Mouse (Mus musculus): ENCODE data around the gene A530032D15Rik. TPM values are rescaled to one million over a fixed set of nuclear protein-coding genes. Genes with fewer than 3 reads are reported as not detected.
"Not testable (repeated sequence)": the region's sequence is repeated elsewhere in the genome, so short reads cannot be mapped to it uniquely, and the experiment has no call there.

The A530032D15Rik gene
- 100 to 1,000 TPM in 15 of 26 experiments, 10 to 100 TPM in 11; 33.2 to 370 (median 218) TPM for total RNA-seq (2018; cell fraction: chromatin; rRNA removed)
- total RNA-seq (2018; cell fraction: cytosol; rRNA removed): 10 to 100 TPM in 14 of 26 experiments, 1 to 10 TPM in 12; 2.0 to 33.4 (median 13.4) TPM
- 100 to 1,000 TPM in 12 of 26 experiments, 10 to 100 TPM in 14; 14.4 to 346 (median 99.7) TPM for total RNA-seq (2018; cell fraction: nucleus; rRNA removed)
- polyA plus RNA-seq (2018): 2.3 to 8.6 TPM (median 4.1 TPM) in 3 replicates

GRCm38 (mm10) chr1:85109753-85110152 lies at the start of gene A530032D15Rik:
Gene A530032D15Rik (minus strand): TSS chr1:85109853.
- not testable (repeated sequence) for H3K36me3 ChIP-seq (ENCODE audit: inconsistent target); H3K27ac ChIP-seq; H3K4me3 ChIP-seq (ENCODE audit: inconsistent target); H3K79me2 ChIP-seq (ENCODE audit: inconsistent target)
- no CpG with 5 or more reads among the region's 7 CpGs for WGBS (ENCODE audit: missing documents)

- H3K79me2 ChIP-seq (ENCODE audit: inconsistent target); H3K27ac ChIP-seq; H3K4me3 ChIP-seq (ENCODE audit: inconsistent target); H3K36me3 ChIP-seq (ENCODE audit: inconsistent target): not testable (repeated sequence)
- WGBS (ENCODE audit: missing documents): 74% methylated on average over 4 of the region's 5 CpGs
These were observed 45.5 kb upstream of the A530032D15Rik start for GRCm38 (mm10) chr1:85155151-85155550.

- WGBS (ENCODE audit: missing documents): 96% methylated on average over 9 of the region's 22 CpGs
- H3K27ac ChIP-seq; H3K79me2 ChIP-seq (ENCODE audit: inconsistent target); H3K36me3 ChIP-seq (ENCODE audit: inconsistent target); H3K4me3 ChIP-seq (ENCODE audit: inconsistent target): not testable (repeated sequence)
These were observed 24.0 kb upstream of the A530032D15Rik start for GRCm38 (mm10) chr1:85133671-85134070.

- H3K4me3 ChIP-seq (ENCODE audit: inconsistent target); H3K79me2 ChIP-seq (ENCODE audit: inconsistent target); H3K27ac ChIP-seq; H3K36me3 ChIP-seq (ENCODE audit: inconsistent target): not testable (repeated sequence)
- WGBS (ENCODE audit: missing documents): 73% methylated on average over 3 of the region's 4 CpGs
These were observed 12.2 kb upstream of the A530032D15Rik start for GRCm38 (mm10) chr1:85121841-85122240.

- not testable (repeated sequence) for H3K4me3 ChIP-seq (ENCODE audit: inconsistent target); H3K79me2 ChIP-seq (ENCODE audit: inconsistent target); H3K27ac ChIP-seq; H3K36me3 ChIP-seq (ENCODE audit: inconsistent target)
- 80% methylated on average over 4 of the region's 6 CpGs for WGBS (ENCODE audit: missing documents)
These were observed 8.7 kb upstream of the A530032D15Rik start for GRCm38 (mm10) chr1:85118341-85118740.

- H3K36me3 ChIP-seq (ENCODE audit: inconsistent target); H3K79me2 ChIP-seq (ENCODE audit: inconsistent target); H3K27ac ChIP-seq; H3K4me3 ChIP-seq (ENCODE audit: inconsistent target): not testable (repeated sequence)
- 86% methylated on average over 1 of the region's 6 CpGs for WGBS (ENCODE audit: missing documents)
These were observed 7.9 kb upstream of the A530032D15Rik start for GRCm38 (mm10) chr1:85117537-85117936.

GRCm38 (mm10) chr1:85114666-85115402 lies 5.2 kb upstream of the A530032D15Rik start:
- WGBS (ENCODE audit: missing documents): 47% methylated on average over 5 of the region's 6 CpGs
- not testable (repeated sequence) for H3K27ac ChIP-seq; H3K36me3 ChIP-seq (ENCODE audit: inconsistent target); H3K4me3 ChIP-seq (ENCODE audit: inconsistent target); H3K79me2 ChIP-seq (ENCODE audit: inconsistent target)

- WGBS (ENCODE audit: missing documents): 81% methylated on average over 3 of the region's 3 CpGs
- not testable (repeated sequence) for H3K36me3 ChIP-seq (ENCODE audit: inconsistent target); H3K79me2 ChIP-seq (ENCODE audit: inconsistent target); H3K4me3 ChIP-seq (ENCODE audit: inconsistent target); H3K27ac ChIP-seq
These were observed 4.4 kb upstream of the A530032D15Rik start for GRCm38 (mm10) chr1:85114078-85114477.

GRCm38 (mm10) chr1:85112889-85113288 lies 3.2 kb upstream of the A530032D15Rik start:
- H3K27ac ChIP-seq; H3K4me3 ChIP-seq (ENCODE audit: inconsistent target); H3K36me3 ChIP-seq (ENCODE audit: inconsistent target); H3K79me2 ChIP-seq (ENCODE audit: inconsistent target): not testable (repeated sequence)
- 74% methylated on average over 2 of the region's 5 CpGs for WGBS (ENCODE audit: missing documents)

GRCm38 (mm10) chr1:85112266-85112665 lies 2.6 kb upstream of the A530032D15Rik start:
- H3K4me3 ChIP-seq (ENCODE audit: inconsistent target); H3K36me3 ChIP-seq (ENCODE audit: inconsistent target); H3K79me2 ChIP-seq (ENCODE audit: inconsistent target); H3K27ac ChIP-seq: not testable (repeated sequence)
- 87% methylated on average over 6 of the region's 7 CpGs for WGBS (ENCODE audit: missing documents)

GRCm38 (mm10) chr1:85111572-85111971 lies 1.9 kb upstream of the A530032D15Rik start:
- WGBS (ENCODE audit: missing documents): 40% methylated on average over 5 of the region's 10 CpGs
- not testable (repeated sequence) for H3K79me2 ChIP-seq (ENCODE audit: inconsistent target); H3K4me3 ChIP-seq (ENCODE audit: inconsistent target); H3K27ac ChIP-seq; H3K36me3 ChIP-seq (ENCODE audit: inconsistent target)

GRCm38 (mm10) chr1:85110876-85111275 lies 1.2 kb upstream of the A530032D15Rik start:
- no CpG with 5 or more reads among the region's 3 CpGs for WGBS (ENCODE audit: missing documents)
- H3K36me3 ChIP-seq (ENCODE audit: inconsistent target): not testable (repeated sequence)

GRCm38 (mm10) chr1:85106013-85106412 lies 3.6 kb downstream of the A530032D15Rik start:
- H3K27ac ChIP-seq: not testable (repeated sequence)

More at GRCm38 (mm10) chr1:85110876-85111275, 1.2 kb upstream of the A530032D15Rik start:
- not testable (repeated sequence) for H3K79me2 ChIP-seq (ENCODE audit: inconsistent target); H3K27ac ChIP-seq; H3K4me3 ChIP-seq (ENCODE audit: inconsistent target)

GRCm38 (mm10) chr1:85105336-85105735 lies 4.3 kb downstream of the A530032D15Rik start:
- 93% methylated on average over 2 of the region's 4 CpGs for WGBS (ENCODE audit: missing documents)
- not testable (repeated sequence) for H3K27ac ChIP-seq; H3K36me3 ChIP-seq (ENCODE audit: inconsistent target)

More at GRCm38 (mm10) chr1:85106013-85106412, 3.6 kb downstream of the A530032D15Rik start:
- not testable (repeated sequence) for H3K79me2 ChIP-seq (ENCODE audit: inconsistent target); H3K4me3 ChIP-seq (ENCODE audit: inconsistent target); H3K36me3 ChIP-seq (ENCODE audit: inconsistent target)
- WGBS (ENCODE audit: missing documents): 69% methylated on average over 4 of the region's 6 CpGs

GRCm38 (mm10) chr1:85101754-85102153 lies 7.9 kb downstream of the A530032D15Rik start:
- WGBS (ENCODE audit: missing documents): 69% methylated on average over 3 of the region's 4 CpGs
- not testable (repeated sequence) for H3K36me3 ChIP-seq (ENCODE audit: inconsistent target); H3K79me2 ChIP-seq (ENCODE audit: inconsistent target); H3K27ac ChIP-seq; H3K4me3 ChIP-seq (ENCODE audit: inconsistent target)

More at GRCm38 (mm10) chr1:85105336-85105735, 4.3 kb downstream of the A530032D15Rik start:
- H3K4me3 ChIP-seq (ENCODE audit: inconsistent target); H3K79me2 ChIP-seq (ENCODE audit: inconsistent target): not testable (repeated sequence)

All from macrophage (primary cell).